Mouse (Mus musculus): ENCODE data around the gene Pbxip1.

Pbxip1 gene

DNA sequence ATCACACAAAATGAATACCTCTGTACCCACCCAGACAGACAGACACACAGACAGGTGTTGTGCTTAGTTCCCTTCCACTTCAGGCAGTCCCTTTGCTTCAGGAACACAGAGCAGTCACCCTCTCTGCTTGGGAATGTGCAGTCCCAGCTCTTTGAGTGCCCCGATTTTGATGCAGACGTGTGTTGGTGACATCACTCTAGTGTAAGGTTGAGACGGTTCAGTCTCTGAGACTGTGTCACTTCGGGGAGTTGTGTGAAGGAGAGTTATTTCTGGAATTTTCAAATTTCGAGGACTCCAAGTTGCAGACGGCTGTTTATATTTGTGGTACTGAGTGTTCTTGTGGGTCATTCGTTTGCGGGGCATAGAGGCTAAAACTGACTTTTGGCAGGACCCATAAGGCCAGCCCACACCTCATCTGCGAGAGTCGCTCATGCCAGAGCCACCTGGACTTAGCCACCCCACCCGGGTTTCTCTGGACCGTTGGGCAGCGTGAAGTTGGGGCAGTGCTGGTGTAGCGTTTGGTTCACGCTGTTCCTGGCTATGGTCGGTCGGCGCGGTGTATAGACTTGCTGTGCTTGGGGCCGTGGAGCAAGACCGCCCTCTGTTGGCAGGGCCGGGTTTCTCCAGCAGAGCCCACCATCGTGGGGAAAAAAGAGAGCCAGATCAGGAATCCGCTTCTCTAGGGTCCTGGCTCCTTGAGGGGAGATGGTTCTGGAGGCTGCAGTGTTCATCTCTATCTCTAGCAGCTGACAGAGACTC lies 48.4 kb downstream of the Pbxip1 start:
- DNase-seq (ENCODE audit: low spot score in 2 of 2) = peak; percentile 55 to 78

DNA sequence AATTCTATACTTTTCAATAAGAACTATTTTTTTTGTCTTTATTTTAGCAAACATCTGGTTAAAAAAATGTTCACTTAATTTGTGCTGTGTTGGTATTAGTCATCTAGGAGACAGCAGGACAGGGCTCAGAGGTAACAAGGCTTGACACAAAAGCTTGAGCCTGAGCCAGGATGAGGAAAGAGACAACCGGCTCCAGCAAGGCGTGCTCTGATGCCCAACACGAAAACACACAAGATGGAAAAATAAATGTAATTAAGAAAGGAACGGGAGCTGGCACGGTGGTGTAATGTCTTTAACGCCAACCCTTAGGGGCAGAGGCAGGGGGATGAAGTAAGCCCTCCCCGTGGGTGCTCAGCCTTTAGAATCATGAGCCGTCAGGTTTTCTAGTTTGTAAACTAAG lies 49.6 kb downstream of the Pbxip1 start:
- DNase-seq (ENCODE audit: low spot score in 2 of 2) = no peak

DNA sequence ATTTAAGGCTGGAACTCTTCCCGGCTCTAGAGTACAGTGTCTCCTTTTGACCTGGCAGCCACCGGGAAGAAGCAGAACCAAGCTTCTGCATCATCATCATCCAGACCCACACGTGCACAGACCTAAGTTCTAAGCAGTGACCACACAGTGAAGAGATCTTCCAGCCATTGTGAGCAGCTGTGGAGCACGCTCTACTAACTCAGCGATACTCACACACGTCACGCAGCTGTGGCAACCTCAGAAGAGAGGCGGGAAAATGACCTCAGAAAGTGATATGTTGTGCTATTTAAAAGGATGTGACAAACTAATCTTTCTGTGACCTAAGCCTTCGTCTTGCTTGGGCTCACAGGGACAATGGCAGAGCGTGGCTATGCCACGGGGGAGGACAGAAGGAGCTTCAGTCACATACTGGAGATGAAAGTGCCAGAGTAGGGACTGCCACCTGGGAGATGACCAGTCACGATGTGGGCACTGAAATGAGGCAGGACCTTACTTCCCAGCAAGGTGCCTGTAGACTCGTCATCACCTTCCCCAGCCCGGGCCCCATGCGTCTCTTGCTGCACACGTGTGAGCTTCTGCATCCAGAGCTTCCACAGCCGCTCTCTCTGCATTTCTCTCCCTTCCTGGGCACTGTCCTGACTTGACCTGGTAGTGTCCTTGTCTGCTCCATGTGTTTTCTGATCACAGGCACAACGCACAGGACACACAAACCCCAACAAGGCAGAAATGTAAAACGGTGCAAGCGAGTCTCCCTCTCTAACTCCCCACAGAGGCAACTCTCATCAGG lies 50.6 kb downstream of the Pbxip1 start:
- no peak for DNase-seq (ENCODE audit: low spot score in 2 of 2)

DNA sequence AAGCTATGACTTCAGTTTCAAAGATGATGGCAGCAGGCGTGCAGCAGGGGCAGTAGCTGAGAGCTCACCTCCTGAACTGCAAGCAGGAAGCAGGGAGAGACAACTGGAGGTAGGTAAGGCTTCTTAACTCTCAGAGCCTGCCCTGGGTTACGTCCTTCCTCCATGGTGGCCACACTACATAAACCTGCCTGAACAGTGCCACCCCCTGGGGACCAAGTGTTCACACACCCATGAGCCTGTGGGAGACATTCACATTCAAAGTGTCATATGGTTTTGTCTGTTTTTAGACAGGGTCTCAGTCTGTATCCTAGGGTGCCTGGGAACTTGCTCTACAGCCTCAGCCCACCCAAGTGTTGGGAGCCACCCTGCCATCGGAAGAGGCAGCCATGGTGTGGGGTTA lies 54.3 kb downstream of the Pbxip1 start:
- DNase-seq (ENCODE audit: low spot score in 2 of 2) = no peak

DNA sequence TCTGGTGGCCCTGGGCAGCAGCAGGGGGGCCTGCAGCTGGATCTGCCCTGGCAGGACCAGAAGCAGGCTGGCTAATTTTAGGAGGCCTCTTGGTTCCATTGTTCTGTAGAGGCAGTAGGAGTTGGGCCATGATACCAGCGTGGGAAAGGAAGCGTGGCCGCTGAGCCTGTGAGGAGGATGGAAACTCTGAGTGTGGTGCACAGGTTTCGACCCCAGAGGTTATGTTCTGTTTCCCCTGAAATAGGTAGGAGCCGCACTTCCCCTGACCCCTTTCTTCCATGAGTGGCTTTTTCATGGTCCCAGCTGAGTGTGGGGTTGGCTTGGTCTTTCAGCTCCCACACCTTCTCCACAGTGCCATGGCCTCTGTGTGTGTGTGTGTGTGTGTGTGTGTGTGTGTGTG lies 55.1 kb downstream of the Pbxip1 start:
- no peak for DNase-seq (ENCODE audit: low spot score in 2 of 2)

DNA sequence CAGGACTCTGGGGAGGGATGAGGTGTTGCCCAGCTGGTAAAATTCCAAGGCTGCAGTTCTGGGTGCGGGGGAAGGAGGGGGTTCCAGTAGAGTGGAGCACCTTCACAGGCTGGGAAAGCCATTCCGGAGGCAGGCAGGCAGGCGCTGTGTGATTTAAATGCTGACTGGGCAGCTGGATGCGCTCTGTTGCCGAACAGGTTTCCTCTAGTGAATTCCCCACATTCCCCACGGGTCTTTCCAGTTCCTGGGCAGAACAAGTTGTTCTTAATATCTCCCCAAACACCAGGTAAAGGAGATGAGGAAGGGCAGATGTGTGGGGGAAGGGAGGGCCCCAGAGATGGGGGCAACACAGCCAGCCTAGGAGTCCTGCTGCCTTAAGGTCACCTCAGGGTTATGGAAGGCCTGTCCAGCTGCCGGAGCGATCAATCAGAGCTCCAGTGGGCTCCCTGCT lies 56.2 kb downstream of the Pbxip1 start:
- no peak for DNase-seq (ENCODE audit: low spot score in 2 of 2)

DNA sequence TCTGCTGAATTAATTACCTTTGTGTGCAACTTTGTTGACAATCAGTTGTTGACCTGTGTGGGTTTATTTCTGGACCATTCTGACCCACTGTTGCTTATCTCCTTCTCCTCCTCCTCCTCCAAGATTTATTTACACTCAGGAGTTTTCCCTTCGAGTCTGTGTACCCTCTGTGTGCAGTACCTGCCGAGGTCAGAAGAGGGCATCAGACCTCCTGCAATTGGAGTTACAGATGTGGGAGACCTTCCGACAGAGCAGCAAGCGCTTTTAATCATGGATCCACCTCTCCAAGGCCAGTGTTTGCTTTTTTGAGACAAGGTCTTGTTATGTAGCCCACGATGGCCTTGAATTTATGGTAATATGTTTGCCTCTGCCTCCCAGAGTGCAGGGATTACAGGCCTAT lies 58.1 kb downstream of the Pbxip1 start:
- no peak for DNase-seq (ENCODE audit: low spot score in 2 of 2)

DNA sequence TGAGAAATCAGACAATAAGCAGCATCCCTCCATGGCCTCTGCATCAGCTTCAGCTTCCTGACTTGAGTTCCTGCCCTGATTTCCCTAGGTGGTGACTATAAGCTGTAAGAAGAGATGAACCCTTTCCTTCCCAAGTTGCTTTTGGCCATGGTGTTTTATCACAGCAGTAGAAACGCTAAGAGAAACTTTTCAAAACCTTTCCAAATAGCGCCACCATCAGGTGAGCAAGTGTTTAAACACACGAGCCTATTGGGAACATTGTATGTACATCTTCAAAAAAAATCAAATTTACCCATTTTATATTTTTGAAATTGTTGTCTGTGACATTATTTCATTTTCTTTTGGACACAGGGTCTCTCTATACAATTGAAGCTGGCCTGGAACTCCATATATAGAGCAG lies 59.9 kb downstream of the Pbxip1 start:
- DNase-seq (ENCODE audit: low spot score in 2 of 2) = no peak

DNA sequence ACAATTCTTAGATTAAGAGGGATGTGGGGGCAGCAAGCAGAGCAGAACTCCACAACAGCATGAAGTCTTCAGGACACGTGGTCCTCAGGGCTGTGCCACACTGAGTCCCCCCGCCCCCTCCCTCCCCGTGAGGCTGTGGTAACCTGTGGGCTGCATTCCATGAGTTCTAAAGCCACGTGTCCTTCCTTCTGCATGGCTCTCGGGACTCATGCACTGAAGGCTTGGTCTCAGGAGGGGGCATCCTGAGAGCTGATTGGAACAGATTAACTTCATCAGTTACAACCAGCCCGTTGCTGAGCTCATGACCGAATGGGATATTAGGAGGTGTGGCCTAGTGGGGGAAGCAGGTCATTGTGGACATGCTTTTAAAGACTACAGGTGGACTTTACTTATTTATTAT lies 63.2 kb downstream of the Pbxip1 start:
- no peak for DNase-seq (ENCODE audit: low spot score in 2 of 2)

Measured in natural killer cell, adult 2 months (primary cell).